Mouse (Mus musculus): Measurements from ENCODE around the gene Gpr137. TPM values are rescaled to one million over a fixed set of nuclear protein-coding genes. Genes with fewer than 3 reads are reported as not detected.

Gene Gpr137
- polyA plus RNA-seq, 1 experiment from 2014 or later: 33.1 TPM

DNA sequence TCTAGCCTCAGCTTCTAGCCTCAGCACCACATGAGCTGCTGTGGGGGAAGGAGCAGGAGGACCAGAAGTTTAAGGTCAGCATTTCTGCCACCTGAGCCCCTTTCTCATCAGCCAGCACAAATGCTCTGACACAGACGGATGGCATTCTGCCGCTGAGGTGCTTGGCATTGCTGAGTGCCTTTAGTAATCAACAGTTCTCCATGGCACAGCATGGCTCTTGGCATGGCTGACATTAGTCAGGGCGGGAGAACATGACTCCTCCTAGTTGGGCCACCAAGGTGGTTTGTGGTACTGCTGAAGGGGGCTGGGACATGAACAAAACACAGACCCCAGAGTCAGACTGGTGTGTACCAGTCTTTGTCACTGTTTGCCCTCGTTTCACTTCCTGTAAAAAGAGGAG lies 5.9 kb upstream of the Gpr137 start:
- Histone ChIP-seq H3K9ac (ENCODE audit: low read depth, low read length) (no peak overlapping the region), H3K4me1 (replicated peaks; ENCODE audit: insufficient read depth, low read length) (peaks cover 8% of the 10 kb centered on the region; the same call in 1 of the 2 replicates), H3K27me3 (ENCODE audit: insufficient read depth, low read length) (no peaks in the 10 kb centered on the region), H3K4me2 (ENCODE audit: low read length) (no peak overlapping the region), H3K27ac (no peak overlapping the region), H3K9me3 (replicated peaks; ENCODE audit: low read length) (no peaks in the 10 kb centered on the region), H3K4me3 (replicated peaks; ENCODE audit: low read depth, low read length) (no peak overlapping the region), H3K36me3 (ENCODE audit: insufficient read depth, low read length) (peaks cover 9% of the 10 kb centered on the region; the same call in 1 of the 2 replicates)
- no peak for DNase-seq (ENCODE audit: low spot score)
- WGBS: 78% methylated on average over 4 of the region's 4 CpGs
- TF ChIP-seq CTCF (IDR thresholded peaks at IDR 0.05; ENCODE audit: low read depth): no peak
- ATAC-seq (replicated peaks; ENCODE audit: low FRiP score, low read depth): no peak

DNA sequence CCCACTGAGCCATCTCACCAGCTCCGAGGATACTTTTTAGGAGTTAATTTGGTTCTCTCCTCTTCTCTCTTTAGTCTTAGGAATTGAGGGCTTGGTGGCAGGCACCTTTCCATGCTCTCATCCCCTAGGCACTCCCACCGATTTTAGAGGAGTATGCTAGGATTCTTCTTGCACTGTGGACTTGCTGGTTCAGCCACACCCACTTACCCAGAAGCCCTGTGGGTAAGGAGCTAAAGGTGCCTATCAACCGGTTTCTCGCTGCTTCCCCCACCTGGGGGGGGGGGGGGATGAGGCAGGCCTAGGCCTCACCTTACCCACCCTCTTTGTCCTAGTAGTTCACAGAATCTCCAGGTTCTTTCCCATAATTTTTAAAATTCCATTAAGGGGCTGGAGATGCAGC lies 5.5 kb upstream of the Gpr137 start:
- H3K9me3 ChIP-seq (replicated peaks; ENCODE audit: low read length): no peaks in the 10 kb centered on the region
- no peak overlapping the region for H3K4me2 ChIP-seq (ENCODE audit: low read length)
- ATAC-seq (replicated peaks; ENCODE audit: low FRiP score, low read depth): no peak
- no peaks in the 10 kb centered on the region for H3K27me3 ChIP-seq (ENCODE audit: insufficient read depth, low read length)
- no peak for DNase-seq (ENCODE audit: low spot score)
- H3K36me3 ChIP-seq (ENCODE audit: insufficient read depth, low read length): peaks cover 9% of the 10 kb centered on the region; the same call in 1 of the 2 replicates
- H3K9ac ChIP-seq (ENCODE audit: low read depth, low read length): no peak overlapping the region
- no peak overlapping the region for H3K4me3 ChIP-seq (replicated peaks; ENCODE audit: low read depth, low read length)
- peaks cover 11% of the 10 kb centered on the region; the same call in 1 of the 2 replicates for H3K4me1 ChIP-seq (replicated peaks; ENCODE audit: insufficient read depth, low read length)
- no peak overlapping the region for H3K27ac ChIP-seq
- no peak for TF ChIP-seq CTCF (IDR thresholded peaks at IDR 0.05; ENCODE audit: low read depth)
- 46% methylated on average over 4 of the region's 4 CpGs for WGBS

DNA sequence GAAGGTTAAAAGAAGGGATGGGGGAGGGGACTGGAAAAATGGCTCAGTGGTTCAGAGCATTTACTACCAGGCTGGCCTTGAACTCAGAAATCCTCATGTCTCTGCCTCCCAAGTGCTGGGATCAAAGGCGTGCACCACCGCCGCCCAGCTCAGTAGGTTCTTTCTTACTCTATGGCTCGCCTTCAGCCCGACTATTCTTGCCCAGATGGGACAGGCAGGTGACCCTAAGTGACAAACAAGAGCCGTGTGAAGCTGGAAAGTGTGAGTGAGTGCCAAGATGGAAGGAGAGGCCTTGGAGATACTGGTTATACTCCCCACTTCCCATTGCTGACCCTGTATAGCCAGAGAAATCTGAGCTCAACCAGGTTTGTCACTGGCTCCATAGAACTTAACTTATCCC lies 1.4 kb upstream of the Gpr137 start:
- Histone ChIP-seq H3K9ac (ENCODE audit: low read depth, low read length) (no peak overlapping the region), H3K27ac (no peak overlapping the region), H3K27me3 (ENCODE audit: insufficient read depth, low read length) (no peaks in the 10 kb centered on the region), H3K4me1 (replicated peaks; ENCODE audit: insufficient read depth, low read length) (peaks cover 19% of the 10 kb centered on the region), H3K9me3 (replicated peaks; ENCODE audit: low read length) (no peaks in the 10 kb centered on the region), H3K36me3 (ENCODE audit: insufficient read depth, low read length) (peaks cover 6% of the 10 kb centered on the region; the same call in 1 of the 2 replicates), H3K4me2 (ENCODE audit: low read length) (no peak overlapping the region), H3K4me3 (replicated peaks; ENCODE audit: low read depth, low read length) (no peak overlapping the region)
- 95% methylated on average over 6 of the region's 6 CpGs for WGBS
- ATAC-seq (replicated peaks; ENCODE audit: low FRiP score, low read depth) (no peak), DNase-seq (ENCODE audit: low spot score) (no peak)
- no peak for TF ChIP-seq CTCF (IDR thresholded peaks at IDR 0.05; ENCODE audit: low read depth)

DNA sequence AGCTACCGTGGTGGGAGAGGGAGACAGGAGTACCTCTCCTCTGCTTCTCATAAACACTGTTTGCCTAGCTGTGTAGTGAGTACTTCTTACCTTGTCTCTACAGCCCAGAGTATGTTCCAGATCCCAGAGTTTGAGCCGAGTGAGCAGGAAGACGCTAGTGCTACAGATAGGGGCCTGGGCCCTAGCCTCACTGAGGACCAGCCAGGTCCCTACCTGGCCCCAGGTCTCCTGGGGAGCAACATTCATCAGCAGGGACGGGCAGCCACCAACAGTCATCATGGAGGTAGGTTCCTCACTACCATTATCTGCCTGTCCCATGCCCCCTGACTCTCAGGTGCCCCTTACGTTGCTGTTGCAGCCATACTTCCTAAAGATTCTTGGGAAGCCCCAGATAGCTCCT lies 484 bp upstream of the Gpr137 start:
- TF ChIP-seq CTCF (IDR thresholded peaks at IDR 0.05; ENCODE audit: low read depth): no peak
- no peaks in the 10 kb centered on the region for H3K27me3 ChIP-seq (ENCODE audit: insufficient read depth, low read length)
- peaks cover 6% of the 10 kb centered on the region; the same call in 1 of the 2 replicates for H3K36me3 ChIP-seq (ENCODE audit: insufficient read depth, low read length)
- H3K9ac ChIP-seq (ENCODE audit: low read depth, low read length): peak overlapping the region; percentile 87
- no peak for DNase-seq (ENCODE audit: low spot score)
- WGBS: 24% methylated on average over 5 of the region's 5 CpGs
- H3K27ac ChIP-seq: peak overlapping the region; percentile 94
- no peak for ATAC-seq (replicated peaks; ENCODE audit: low FRiP score, low read depth)
- H3K4me3 ChIP-seq (replicated peaks; ENCODE audit: low read depth, low read length): peak overlapping the region; percentile 87
- peak overlapping the region; percentile 99 for H3K4me2 ChIP-seq (ENCODE audit: low read length)
- no peaks in the 10 kb centered on the region for H3K9me3 ChIP-seq (replicated peaks; ENCODE audit: low read length)
- H3K4me1 ChIP-seq (replicated peaks; ENCODE audit: insufficient read depth, low read length): peaks cover 19% of the 10 kb centered on the region

DNA sequence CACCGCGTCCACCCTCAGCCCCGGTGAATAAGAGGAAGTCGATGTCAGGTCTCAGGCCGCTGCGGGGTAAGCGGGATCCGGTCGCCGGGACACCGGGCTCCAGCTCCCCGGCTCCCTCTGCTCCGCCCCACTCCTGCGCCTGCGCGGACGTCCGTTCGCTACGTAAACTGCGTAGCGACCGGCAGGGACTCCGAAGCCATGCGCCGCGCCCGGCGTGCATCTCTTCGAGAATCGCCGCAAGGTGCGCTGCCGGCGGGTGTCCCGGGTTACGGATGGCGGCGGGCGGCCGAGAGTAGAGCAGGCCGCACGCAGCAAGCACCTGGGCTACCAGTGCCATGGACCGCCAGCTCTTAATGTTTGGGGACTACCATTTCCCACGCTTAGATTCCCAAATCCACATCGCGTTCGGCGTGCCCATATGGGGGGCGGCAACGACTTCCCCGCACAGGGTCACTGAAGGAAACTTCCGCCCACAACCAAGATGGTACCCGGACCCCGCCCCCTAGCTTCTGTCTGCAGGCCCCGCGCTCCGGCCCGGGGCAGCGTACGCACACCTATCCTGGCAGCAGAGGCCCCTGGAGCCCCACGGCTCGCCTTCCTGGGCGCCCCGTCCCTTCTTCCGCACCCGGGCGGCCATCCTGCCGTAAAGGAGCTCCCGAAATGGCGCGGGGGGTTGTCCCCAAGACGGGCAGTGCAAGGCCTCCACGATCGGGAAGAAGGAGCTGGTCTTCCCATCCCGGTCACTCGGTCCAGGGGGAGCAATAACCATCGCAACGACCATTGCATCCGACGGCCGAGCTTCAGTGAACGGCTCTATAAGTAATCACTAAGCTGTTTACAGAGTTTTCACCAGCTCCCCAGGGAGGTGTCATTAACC lies 670 bp downstream of the Gpr137 start, which contains the start of gene Bad:
Bad (plus strand) TSS at position 490 of the 877 bp plus-strand sequence.
- peaks cover 19% of the 10 kb centered on the region for H3K4me1 ChIP-seq (replicated peaks; ENCODE audit: insufficient read depth, low read length)
- H3K9ac ChIP-seq (ENCODE audit: low read depth, low read length): peak within 1 kb of the TSS; percentile 87
- peak within 1 kb of the TSS; percentile 94 for H3K27ac ChIP-seq
- WGBS: under 1% methylated on average over 83 of the region's 83 CpGs
- peaks cover 6% of the 10 kb centered on the region; the same call in 1 of the 2 replicates for H3K36me3 ChIP-seq (ENCODE audit: insufficient read depth, low read length)
- peak within 1 kb of the TSS; percentile 87 for H3K4me3 ChIP-seq (replicated peaks; ENCODE audit: low read depth, low read length)
- peak; percentile 43 for TF ChIP-seq CTCF (IDR thresholded peaks at IDR 0.05; ENCODE audit: low read depth)
- no peaks in the 10 kb centered on the region for H3K27me3 ChIP-seq (ENCODE audit: insufficient read depth, low read length)
- no peaks in the 10 kb centered on the region for H3K9me3 ChIP-seq (replicated peaks; ENCODE audit: low read length)
- H3K4me2 ChIP-seq (ENCODE audit: low read length): peak within 1 kb of the TSS; percentile 99
- DNase-seq (ENCODE audit: low spot score) (peak; percentile 95), ATAC-seq (replicated peaks; ENCODE audit: low FRiP score, low read depth) (peak; percentile 73)

DNA sequence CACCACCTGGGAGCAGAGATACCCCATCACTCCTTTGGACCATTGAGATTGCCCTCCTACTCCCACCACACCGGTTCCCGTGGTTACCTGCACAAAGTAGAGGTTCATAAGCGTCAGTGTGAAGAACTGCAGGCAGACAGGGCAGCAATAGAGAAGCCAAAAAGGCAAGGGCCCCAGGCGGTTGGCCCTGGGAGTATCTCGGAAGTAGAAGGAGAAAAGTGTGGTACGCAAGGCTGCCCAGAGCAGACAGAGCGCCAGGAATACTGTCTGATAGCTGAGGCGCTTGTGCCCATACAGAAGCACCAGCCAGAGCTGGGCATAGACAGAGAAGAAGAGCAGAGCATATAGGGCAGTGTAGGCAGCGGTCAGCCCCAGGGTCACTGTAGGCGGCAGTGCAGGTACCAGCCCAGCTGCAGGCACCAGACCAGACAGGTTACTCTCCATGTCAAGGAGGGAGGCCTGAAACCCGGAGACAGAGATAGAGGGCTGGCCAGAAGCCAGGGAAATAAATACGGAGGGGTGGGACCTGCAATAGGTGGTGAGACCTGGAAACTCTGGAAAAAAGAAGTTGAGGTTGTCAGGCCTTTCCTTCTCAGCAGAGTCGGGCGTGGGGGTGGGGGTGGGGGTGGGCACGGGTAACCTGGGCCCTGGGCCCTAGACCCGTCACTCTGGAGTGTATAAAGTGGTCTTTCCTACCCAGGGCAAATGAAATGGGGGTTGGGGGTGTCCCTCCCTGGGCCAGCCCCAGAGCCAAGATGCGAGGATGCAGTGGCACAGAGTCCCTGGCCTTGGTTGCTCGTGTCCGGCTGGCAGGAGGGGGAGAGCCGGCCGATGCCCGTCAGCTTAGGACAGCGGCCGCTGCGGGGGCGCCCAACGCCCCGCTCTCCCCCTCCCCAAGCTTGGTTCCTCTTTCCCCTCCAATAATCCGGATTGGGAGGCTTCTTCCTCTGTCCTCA lies 1.6 kb downstream of the Gpr137 start:
- Histone ChIP-seq H3K4me3 (replicated peaks; ENCODE audit: low read depth, low read length) (peak overlapping the region; percentile 87), H3K9ac (ENCODE audit: low read depth, low read length) (peak overlapping the region; percentile 87), H3K27ac (peak overlapping the region; percentile 94), H3K9me3 (replicated peaks; ENCODE audit: low read length) (no peaks in the 10 kb centered on the region), H3K4me2 (ENCODE audit: low read length) (peak overlapping the region; percentile 99), H3K4me1 (replicated peaks; ENCODE audit: insufficient read depth, low read length) (peaks cover 19% of the 10 kb centered on the region), H3K27me3 (ENCODE audit: insufficient read depth, low read length) (no peaks in the 10 kb centered on the region), H3K36me3 (ENCODE audit: insufficient read depth, low read length) (no peaks in the 10 kb centered on the region)
- DNase-seq (ENCODE audit: low spot score) (no peak), ATAC-seq (replicated peaks; ENCODE audit: low FRiP score, low read depth) (no peak)
- TF ChIP-seq CTCF (IDR thresholded peaks at IDR 0.05; ENCODE audit: low read depth): no peak
- 23% methylated on average over 23 of the region's 29 CpGs for WGBS

Data from kidney, postnatal 0 days (tissue).